Mouse (Mus musculus): ENCODE results near the gene Impg1.

- TF ChIP-seq POLR2A (IDR thresholded peaks at IDR 0.05; ENCODE audit: borderline replicate concordance, control insufficient read depth, low read depth, low read length): no peak
- TF ChIP-seq CTCF (IDR thresholded peaks at IDR 0.05; ENCODE audit: control insufficient read depth, insufficient read depth, low read length): no peak
These were observed 114.0 kb downstream of the Impg1 start for GRCm38 (mm10) chr9:80351295-80351677.

Measured in bone marrow, adult 2 months (tissue).